Mouse (Mus musculus) neural tube, embryonic 14.5 days (tissue): ENCODE data around the gene Fstl3. TPM values are rescaled to one million over a fixed set of nuclear protein-coding genes. Genes with fewer than 3 reads are reported as not detected.
A peak's percentile ranks its signal among the peaks of the same experiment; 100 is the strongest.

ENCODE experiments used
- ATAC-seq: fragments of 200-750 bp; cut with Nextera tagmentation; 2 replicates; pipeline ENCODE4 v1.8.0; 2017; ENCODE audit warnings: low read depth, mild to moderate bottlenecking, moderate TSS enrichment, moderate library complexity
- H3K27ac ChIP-seq: fragments of 300-500 bp; sonication (generic); 2 replicates; pipeline ENCODE4 v1.5.1; 2014; ENCODE audit warnings: low read depth, mild to moderate bottlenecking, control low read depth, low read length, moderate library complexity, mixed read lengths
- H3K27me3 ChIP-seq: fragments of 300-500 bp; sonication (generic); 2 replicates; pipeline ENCODE4 v1.6.1; 2014; ENCODE audit warnings: low read length; ENCODE audit not compliant: control insufficient read depth, insufficient read depth
- H3K36me3 ChIP-seq: fragments of 300-500 bp; sonication (generic); 2 replicates; pipeline ENCODE4 v1.6.1; 2014; ENCODE audit warnings: low read length, mixed read lengths; ENCODE audit not compliant: control insufficient read depth, insufficient read depth
- H3K4me1 ChIP-seq: fragments of 300-500 bp; sonication (generic); 2 replicates; pipeline ENCODE4 v1.6.1; 2014; ENCODE audit warnings: low read length; ENCODE audit not compliant: control insufficient read depth, insufficient read depth
- H3K4me2 ChIP-seq: fragments of 300-500 bp; sonication (generic); 2 replicates; pipeline ENCODE4 v1.6.1; 2014; ENCODE audit warnings: mild to moderate bottlenecking, low read depth, low read length, control low read depth
- H3K4me3 ChIP-seq: fragments of 300-500 bp; sonication (generic); 2 replicates; pipeline ENCODE4 v1.5.1; 2014; ENCODE audit warnings: low read depth, low read length, control low read depth, mixed read lengths
- H3K9ac ChIP-seq: fragments of 300-500 bp; sonication (generic); replicated peaks from 2 replicates; pipeline ENCODE4 v1.6.1; 2014; ENCODE audit warnings: low read depth, mild to moderate bottlenecking, control low read depth, low read length, mixed read lengths
- H3K9me3 ChIP-seq: fragments of 300-500 bp; sonication (generic); 2 replicates; pipeline ENCODE4 v1.6.1; 2016; ENCODE audit warnings: low read length; ENCODE audit not compliant: control insufficient read depth
- WGBS: fragments of 180-500 bp; shearing (Covaris S2); extraction: QIAGEN DNeasy Blood & Tissue Kit; methylation state at CpG from one replicate; pipeline ENCODE4 v1.1.7; 2014; 5-methylcytosine and 5-hydroxymethylcytosine counted together
- polyA plus RNA-seq: library from polyadenylated mRNA; unstranded; fragments of >200 nt; fragmentation: Nextera tagmentation; extraction: Ambion mirVana; gene quantifications from 2 replicates; pipeline ENCODE4 v1.2.1, GENCODE M21; 2014

Fstl3 gene
- polyA plus RNA-seq, 1 experiment from 2014 or later, result 1.7 TPM

- Histone ChIP-seq H3K27ac (no peak overlapping the region), H3K9ac (no peak overlapping the region), H3K4me3 (no peak overlapping the region), H3K4me1 (no peaks in the 10 kb centered on the region), H3K4me2 (no peak overlapping the region), H3K27me3 (no peaks in the 10 kb centered on the region), H3K36me3 (peaks cover 36% of the 10 kb centered on the region), H3K9me3 (no peaks in the 10 kb centered on the region)
- WGBS, result 30% methylated on average over 15 of the region's 15 CpGs
- peak; percentile 65 for ATAC-seq
Measured at GRCm38 (mm10) chr10:79811736-79812637, 34.9 kb downstream of the Fstl3 start.

- no peak overlapping the region for H3K27ac ChIP-seq
Measured at GRCm38 (mm10) chr10:79814271-79814842, 37.3 kb downstream of the Fstl3 start.

GRCm38 (mm10) chr10:79815671-79816494, 38.8 kb downstream of the Fstl3 start:
- no peak overlapping the region for H3K27ac ChIP-seq
- H3K4me3 ChIP-seq, result no peak overlapping the region
- 87% methylated on average over 12 of the region's 12 CpGs for WGBS
- no peaks in the 10 kb centered on the region for H3K9me3 ChIP-seq
- ATAC-seq, result no peak
- no peaks in the 10 kb centered on the region for H3K27me3 ChIP-seq
- H3K4me2 ChIP-seq, result no peak overlapping the region
- H3K9ac ChIP-seq, result no peak overlapping the region
- H3K4me1 ChIP-seq, result no peaks in the 10 kb centered on the region
- peaks cover 44% of the 10 kb centered on the region for H3K36me3 ChIP-seq

More at GRCm38 (mm10) chr10:79814271-79814842, 37.3 kb downstream of the Fstl3 start:
- H3K9me3 ChIP-seq, result no peaks in the 10 kb centered on the region
- ATAC-seq, result no peak
- no peaks in the 10 kb centered on the region for H3K27me3 ChIP-seq
- H3K9ac ChIP-seq, result no peak overlapping the region
- H3K4me3 ChIP-seq, result no peak overlapping the region
- H3K4me1 ChIP-seq, result no peaks in the 10 kb centered on the region
- H3K4me2 ChIP-seq, result no peak overlapping the region
- WGBS, result 82% methylated on average over 5 of the region's 5 CpGs
- H3K36me3 ChIP-seq, result peaks cover 40% of the 10 kb centered on the region

- ATAC-seq, result no peak
- H3K9ac ChIP-seq, result no peak overlapping the region
- no peaks in the 10 kb centered on the region for H3K4me1 ChIP-seq
- H3K4me3 ChIP-seq, result no peak overlapping the region
- H3K27me3 ChIP-seq, result no peaks in the 10 kb centered on the region
- H3K4me2 ChIP-seq, result no peak overlapping the region
- H3K27ac ChIP-seq, result no peak overlapping the region
- WGBS, result 77% methylated on average over 2 of the region's 2 CpGs
- H3K36me3 ChIP-seq, result peaks cover 49% of the 10 kb centered on the region
- H3K9me3 ChIP-seq, result no peaks in the 10 kb centered on the region
Measured at GRCm38 (mm10) chr10:79817111-79817510, 40.0 kb downstream of the Fstl3 start.

- no peak for ATAC-seq
- no peaks in the 10 kb centered on the region for H3K9me3 ChIP-seq
- H3K4me3 ChIP-seq, result no peak overlapping the region
- H3K27me3 ChIP-seq, result no peaks in the 10 kb centered on the region
- H3K9ac ChIP-seq, result no peak overlapping the region
- H3K4me2 ChIP-seq, result no peak overlapping the region
- no peaks in the 10 kb centered on the region for H3K4me1 ChIP-seq
- WGBS, result 70% methylated on average over 4 of the region's 4 CpGs
- peaks cover 49% of the 10 kb centered on the region for H3K36me3 ChIP-seq
- no peak overlapping the region for H3K27ac ChIP-seq
Measured at GRCm38 (mm10) chr10:79818225-79818624, 41.2 kb downstream of the Fstl3 start.

GRCm38 (mm10) chr10:79819606-79820005, 42.5 kb downstream of the Fstl3 start:
- no peaks in the 10 kb centered on the region for H3K4me1 ChIP-seq
- H3K9ac ChIP-seq, result no peak overlapping the region
- WGBS, result 93% methylated on average over 17 of the region's 17 CpGs
- no peaks in the 10 kb centered on the region for H3K9me3 ChIP-seq
- no peak overlapping the region for H3K27ac ChIP-seq
- H3K4me2 ChIP-seq, result no peak overlapping the region
- peaks cover 49% of the 10 kb centered on the region for H3K36me3 ChIP-seq
- H3K27me3 ChIP-seq, result no peaks in the 10 kb centered on the region
- no peak overlapping the region for H3K4me3 ChIP-seq
- no peak for ATAC-seq

GRCm38 (mm10) chr10:79820277-79820676, 43.2 kb downstream of the Fstl3 start:
- H3K9me3 ChIP-seq, result no peaks in the 10 kb centered on the region
- WGBS, result 83% methylated on average over 8 of the region's 8 CpGs
- no peak overlapping the region for H3K9ac ChIP-seq
- no peaks in the 10 kb centered on the region for H3K4me1 ChIP-seq
- H3K36me3 ChIP-seq, result peaks cover 46% of the 10 kb centered on the region
- H3K4me2 ChIP-seq, result no peak overlapping the region
- H3K27ac ChIP-seq, result no peak overlapping the region; the same call in 1 of the 2 replicates
- no peak for ATAC-seq
- H3K4me3 ChIP-seq, result no peak overlapping the region
- no peaks in the 10 kb centered on the region for H3K27me3 ChIP-seq

- Histone ChIP-seq H3K4me1 (no peaks in the 10 kb centered on the region), H3K9ac (no peak within 1 kb of the TSS), H3K36me3 (peaks cover 45% of the 10 kb centered on the region), H3K9me3 (no peaks in the 10 kb centered on the region), H3K4me2 (no peak within 1 kb of the TSS), H3K4me3 (no peak within 1 kb of the TSS), H3K27me3 (no peaks in the 10 kb centered on the region), H3K27ac (no peak within 1 kb of the TSS; the same call in 1 of the 2 replicates)
- no peak for ATAC-seq
- WGBS, result 72% methylated on average over 11 of the region's 11 CpGs
Measured at GRCm38 (mm10) chr10:79820782-79821181, 43.7 kb downstream of the Fstl3 start, which contains the start of gene Misp. Gene Misp (plus strand): TSS chr10:79820989.
